Mouse (Mus musculus) spleen, embryonic (tissue): ENCODE results near the gene Adamts20.

ENCODE experiments used
- CTCF ChIA-PET: fragments of 350-600 bp; sonication (Branson Sonifier 250); formaldehyde crosslinking; loops from one replicate; lab custom pipeline; 2022; lab: Charles Lee

Adamts20 gene

GRCm38 (mm10) chr15:94252962-94253712, 212.1 kb downstream of the Adamts20 start:
- CTCF ChIA-PET, result interaction anchor here (0.6 kb wide), 1 partner anchor 841 kb away, joined by 3 read pairs; no protein-coding TSS in a partner anchor

- CTCF ChIA-PET, result no interaction called here
Observed at GRCm38 (mm10) chr15:94249766-94250165, 215.5 kb downstream of the Adamts20 start.

- CTCF ChIA-PET, result no interaction called here
Observed at GRCm38 (mm10) chr15:94248386-94248785, 216.8 kb downstream of the Adamts20 start.

GRCm38 (mm10) chr15:94246669-94247068, 218.5 kb downstream of the Adamts20 start:
- CTCF ChIA-PET, result no interaction called here

- CTCF ChIA-PET, result no interaction called here
Observed at GRCm38 (mm10) chr15:94244336-94244735, 220.9 kb downstream of the Adamts20 start.

GRCm38 (mm10) chr15:94242133-94242532, 223.1 kb downstream of the Adamts20 start:
- CTCF ChIA-PET, result no interaction called here

GRCm38 (mm10) chr15:94239637-94240036, 225.6 kb downstream of the Adamts20 start:
- CTCF ChIA-PET, result no interaction called here

- CTCF ChIA-PET, result no interaction called here
Observed at GRCm38 (mm10) chr15:94239127-94239526, 226.1 kb downstream of the Adamts20 start.

- CTCF ChIA-PET, result no interaction called here
Observed at GRCm38 (mm10) chr15:94238058-94238876, 227.0 kb downstream of the Adamts20 start.

GRCm38 (mm10) chr15:94236726-94237125, 228.5 kb downstream of the Adamts20 start:
- CTCF ChIA-PET, result no interaction called here

GRCm38 (mm10) chr15:94236121-94236520, 229.1 kb downstream of the Adamts20 start:
- CTCF ChIA-PET, result no interaction called here

GRCm38 (mm10) chr15:94235190-94235589, 230.0 kb downstream of the Adamts20 start:
- CTCF ChIA-PET, result no interaction called here

GRCm38 (mm10) chr15:94231246-94231645, 234.0 kb downstream of the Adamts20 start:
- CTCF ChIA-PET, result no interaction called here

- CTCF ChIA-PET, result no interaction called here
Observed at GRCm38 (mm10) chr15:94227388-94227787, 237.8 kb downstream of the Adamts20 start.

GRCm38 (mm10) chr15:94223101-94223500, 242.1 kb downstream of the Adamts20 start:
- CTCF ChIA-PET, result no interaction called here

- CTCF ChIA-PET, result no interaction called here
Observed at GRCm38 (mm10) chr15:94220686-94221085, 244.5 kb downstream of the Adamts20 start.
